Mouse (Mus musculus) limb, embryonic 12.5 days (tissue): ENCODE results near the gene Plod3. TPM values are rescaled to one million over a fixed set of nuclear protein-coding genes. Genes with fewer than 3 reads are reported as not detected.
A peak's percentile ranks its signal among the peaks of the same experiment; 100 is the strongest.

Source experiments
- ATAC-seq: fragments of 200-750 bp; cut with Nextera tagmentation; 2 replicates; pipeline ENCODE4 v1.8.0; 2017; ENCODE audit warnings: low read depth, moderate TSS enrichment; ENCODE audit not compliant: insufficient number of reproducible peaks, insufficient read depth, low FRiP score, low TSS enrichment
- H3K27ac ChIP-seq: fragments of 300-500 bp; sonication (generic); 2 replicates; pipeline ENCODE4 v1.5.1; 2016; ENCODE audit warnings: mild to moderate bottlenecking, moderate library complexity
- H3K27me3 ChIP-seq: fragments of 300-500 bp; sonication (generic); 2 replicates; pipeline ENCODE4 v1.6.1; 2016; ENCODE audit warnings: mild to moderate bottlenecking, moderate library complexity
- H3K36me3 ChIP-seq: fragments of 300-500 bp; sonication (generic); 2 replicates; pipeline ENCODE4 v1.6.1; 2016; ENCODE audit warnings: mild to moderate bottlenecking, moderate library complexity
- H3K4me1 ChIP-seq: fragments of 300-500 bp; sonication (generic); replicated peaks from 2 replicates; pipeline ENCODE4 v1.6.1; 2016
- H3K4me2 ChIP-seq: fragments of 300-500 bp; sonication (generic); 2 replicates; pipeline ENCODE4 v1.6.1; 2016; ENCODE audit warnings: mild to moderate bottlenecking, moderate library complexity
- H3K4me3 ChIP-seq: fragments of 300-500 bp; sonication (generic); replicated peaks from 2 replicates; pipeline ENCODE4 v1.5.1; 2016; ENCODE audit warnings: mild to moderate bottlenecking
- H3K9ac ChIP-seq: fragments of 300-500 bp; sonication (generic); replicated peaks from 2 replicates; pipeline ENCODE4 v1.6.1; 2016; ENCODE audit warnings: mild to moderate bottlenecking, moderate library complexity
- H3K9me3 ChIP-seq: fragments of 300-500 bp; sonication (generic); 2 replicates; pipeline ENCODE4 v1.6.1; 2016; ENCODE audit warnings: mild to moderate bottlenecking, moderate library complexity
- WGBS: fragments of 180-500 bp; shearing (Covaris S2); methylation state at CpG from one replicate; pipeline ENCODE4 v1.1.7; 2016; 5-methylcytosine and 5-hydroxymethylcytosine counted together
- polyA plus RNA-seq: library from polyadenylated mRNA; unstranded; fragments of >200 nt; fragmentation: Nextera tagmentation; extraction: Ambion mirVana; gene quantifications from 2 replicates; pipeline ENCODE4 v1.2.1, GENCODE M21; 2016

The Plod3 gene
- polyA plus RNA-seq, 1 experiment from 2014 or later: 39.5 TPM

DNA sequence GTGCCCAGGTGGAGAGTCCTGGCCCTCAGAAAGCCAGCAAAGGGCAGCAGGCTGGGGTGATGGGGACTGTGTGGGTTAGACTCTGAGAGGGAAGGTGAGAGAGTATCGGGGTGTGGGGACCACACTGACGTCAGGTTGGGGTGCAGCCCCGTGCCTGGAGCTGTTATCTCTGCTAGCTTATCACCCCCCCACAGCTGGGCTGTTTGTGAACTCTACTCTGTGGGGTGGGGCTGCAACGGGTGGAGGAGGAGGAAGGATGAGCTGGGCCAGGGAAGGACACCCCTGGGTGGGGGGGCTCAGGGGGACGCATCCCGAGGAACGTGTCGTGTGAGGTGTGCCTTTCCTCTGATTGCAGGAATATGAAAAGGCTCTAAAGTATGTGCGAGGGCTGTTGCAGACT lies 21.6 kb upstream of the Plod3 start:
- 91% methylated on average over 9 of the region's 9 CpGs for WGBS
- no peak for ATAC-seq
- H3K27ac ChIP-seq: no peak overlapping the region
- no peak overlapping the region for H3K4me3 ChIP-seq
- H3K4me2 ChIP-seq: no peak overlapping the region
- H3K36me3 ChIP-seq: peaks cover 47% of the 10 kb centered on the region
- H3K9ac ChIP-seq: no peak overlapping the region
- no peaks in the 10 kb centered on the region for H3K9me3 ChIP-seq
- H3K4me1 ChIP-seq: peaks cover 16% of the 10 kb centered on the region
- no peaks in the 10 kb centered on the region for H3K27me3 ChIP-seq

DNA sequence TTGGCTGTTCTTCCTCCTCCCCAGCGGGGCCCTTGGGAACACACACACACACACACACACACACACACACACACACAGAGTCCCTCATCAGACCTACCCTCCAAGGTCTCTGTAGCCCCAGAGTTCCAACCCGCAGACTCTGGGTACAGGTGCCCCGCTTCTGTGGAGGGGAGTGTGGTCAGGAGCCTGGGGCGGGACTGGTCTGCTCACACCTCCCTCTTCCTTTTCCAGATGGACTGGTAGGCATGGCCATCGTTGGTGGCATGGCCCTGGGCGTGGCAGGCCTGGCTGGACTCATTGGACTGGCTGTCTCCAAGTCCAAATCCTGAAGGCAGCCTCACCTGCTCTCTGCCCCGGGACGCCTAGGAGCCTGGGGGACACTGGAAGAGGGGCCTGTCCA lies 21.1 kb upstream of the Plod3 start:
- Histone ChIP-seq H3K27me3 (no peaks in the 10 kb centered on the region), H3K36me3 (peaks cover 47% of the 10 kb centered on the region), H3K4me2 (no peak overlapping the region), H3K9ac (no peak overlapping the region), H3K4me3 (no peak overlapping the region), H3K27ac (no peak overlapping the region), H3K9me3 (no peaks in the 10 kb centered on the region), H3K4me1 (peaks cover 16% of the 10 kb centered on the region)
- WGBS: 90% methylated on average over 7 of the region's 8 CpGs
- ATAC-seq: no peak

DNA sequence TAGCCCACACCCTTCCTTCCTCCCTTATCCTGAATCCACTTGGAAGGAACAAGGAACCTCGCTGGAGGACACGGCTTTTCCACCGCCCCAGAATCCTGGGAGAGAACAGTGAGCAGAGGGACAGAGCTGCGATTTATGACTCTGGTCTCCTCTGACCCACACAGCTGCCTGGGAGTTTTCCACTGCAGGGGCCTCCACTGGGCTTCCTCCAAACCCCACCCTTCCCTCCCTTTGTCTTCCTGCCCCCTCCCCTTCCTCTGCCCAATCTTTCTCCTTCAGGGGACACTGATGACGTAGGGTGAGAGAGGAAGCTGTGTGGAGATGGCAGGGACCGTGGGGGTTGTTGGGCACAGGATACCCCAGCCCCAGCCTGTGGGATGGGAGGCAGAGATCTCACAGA lies 20.5 kb upstream of the Plod3 start, which contains the start of gene Cldn15:
Gene Cldn15 (plus strand): TSS at position 286 of the 400 bp plus-strand sequence.
- Histone ChIP-seq H3K9me3 (no peaks in the 10 kb centered on the region), H3K4me1 (peaks cover 16% of the 10 kb centered on the region), H3K27me3 (no peaks in the 10 kb centered on the region), H3K4me3 (no peak within 1 kb of the TSS), H3K27ac (0 out of 2 replicates have a peak within 1 kb of the TSS, but pooled peaks have one; percentile 23), H3K9ac (no peak within 1 kb of the TSS), H3K36me3 (peaks cover 47% of the 10 kb centered on the region), H3K4me2 (no peak within 1 kb of the TSS)
- WGBS: 73% methylated on average over 6 of the region's 6 CpGs
- no peak for ATAC-seq

DNA sequence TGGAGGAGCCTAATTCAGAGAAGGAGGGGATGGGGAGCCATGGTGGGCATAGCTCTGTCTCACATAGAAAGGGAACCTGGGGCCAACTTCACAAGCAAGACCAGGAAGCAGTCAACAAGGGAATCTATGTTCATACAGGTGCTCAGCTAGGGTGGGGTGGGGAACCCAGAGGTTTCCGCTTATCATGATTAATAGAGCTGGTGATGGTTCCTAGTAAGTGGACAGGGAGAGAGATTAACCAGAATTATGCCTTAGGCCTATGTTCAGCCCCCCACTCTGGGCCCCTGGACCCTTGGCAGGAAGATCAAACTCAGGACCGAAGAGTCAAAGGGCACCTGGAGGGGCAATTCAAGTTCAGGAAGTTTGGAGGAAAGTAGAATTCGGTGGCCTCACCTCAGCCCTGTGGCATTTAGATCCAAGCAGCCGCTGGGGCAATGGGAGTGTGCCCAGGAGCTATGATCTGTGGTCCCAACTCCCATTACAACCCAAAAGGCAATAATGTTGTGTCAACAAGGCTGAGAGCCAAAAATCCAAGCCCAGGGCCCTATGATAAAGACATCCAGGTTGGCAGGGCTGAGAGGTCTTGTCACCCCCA lies 19.9 kb upstream of the Plod3 start:
- H3K4me1 ChIP-seq: peaks cover 12% of the 10 kb centered on the region
- WGBS: 89% methylated on average over 4 of the region's 4 CpGs
- no peak overlapping the region for H3K4me2 ChIP-seq
- peaks cover 47% of the 10 kb centered on the region for H3K36me3 ChIP-seq
- no peak for ATAC-seq
- no peak overlapping the region for H3K4me3 ChIP-seq
- H3K27ac ChIP-seq: 0 out of 2 replicates have a peak overlapping the region, but pooled peaks have one; percentile 23
- H3K9ac ChIP-seq: no peak overlapping the region
- no peaks in the 10 kb centered on the region for H3K9me3 ChIP-seq
- H3K27me3 ChIP-seq: no peaks in the 10 kb centered on the region

DNA sequence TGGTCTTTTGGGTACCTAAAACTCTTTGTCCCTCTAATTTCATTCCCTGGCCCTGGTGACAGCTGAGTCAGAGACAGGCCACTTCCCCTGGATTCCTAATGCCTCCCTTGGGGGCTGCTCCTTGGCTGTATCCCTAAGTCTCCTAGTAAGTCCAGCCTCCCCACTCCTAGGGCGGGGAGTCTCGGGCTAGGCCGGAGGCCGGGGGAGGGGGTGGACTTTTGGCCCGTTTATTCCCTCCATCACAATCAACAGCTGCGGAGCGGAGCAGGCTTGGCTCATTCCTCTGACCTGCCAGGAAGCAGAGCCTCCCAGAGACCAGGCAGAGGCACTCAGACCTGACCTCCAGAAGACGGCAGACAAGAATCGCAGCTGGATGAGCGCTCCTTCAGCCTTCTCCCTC lies 19.2 kb upstream of the Plod3 start:
- Histone ChIP-seq H3K36me3 (peaks cover 47% of the 10 kb centered on the region), H3K9ac (no peak overlapping the region), H3K27ac (no peak overlapping the region), H3K4me2 (no peak overlapping the region), H3K9me3 (no peaks in the 10 kb centered on the region), H3K4me1 (peaks cover 12% of the 10 kb centered on the region), H3K4me3 (no peak overlapping the region), H3K27me3 (no peaks in the 10 kb centered on the region)
- WGBS: 76% methylated on average over 10 of the region's 10 CpGs
- no peak for ATAC-seq

DNA sequence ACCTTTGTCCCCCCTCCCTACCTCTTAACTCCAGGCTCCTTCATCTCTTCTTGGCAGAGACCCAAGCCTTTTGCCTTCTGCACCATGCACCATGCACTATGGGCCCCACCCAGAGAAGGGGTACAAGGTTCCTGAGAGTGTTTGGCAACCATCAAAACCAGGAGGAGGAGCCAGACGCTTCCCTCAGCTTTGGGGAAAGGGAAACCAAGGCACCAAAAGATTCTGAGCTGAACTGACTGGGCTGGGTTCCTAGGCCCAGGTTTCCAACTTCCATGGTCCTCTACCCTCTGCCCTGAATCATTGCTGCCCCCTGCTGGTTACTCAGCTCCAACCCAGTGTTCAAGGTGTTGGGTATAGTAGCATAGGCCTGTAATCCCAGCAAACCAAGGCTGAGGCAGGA lies 16.1 kb upstream of the Plod3 start:
- Histone ChIP-seq H3K9me3 (no peaks in the 10 kb centered on the region), H3K27ac (no peak overlapping the region), H3K4me3 (no peak overlapping the region), H3K9ac (no peak overlapping the region), H3K36me3 (peaks cover 19% of the 10 kb centered on the region), H3K4me1 (peaks cover 5% of the 10 kb centered on the region; the same call in 1 of the 2 replicates), H3K4me2 (no peak overlapping the region), H3K27me3 (no peaks in the 10 kb centered on the region)
- no peak for ATAC-seq
- WGBS: 74% methylated on average over 1 of the region's 1 CpGs

DNA sequence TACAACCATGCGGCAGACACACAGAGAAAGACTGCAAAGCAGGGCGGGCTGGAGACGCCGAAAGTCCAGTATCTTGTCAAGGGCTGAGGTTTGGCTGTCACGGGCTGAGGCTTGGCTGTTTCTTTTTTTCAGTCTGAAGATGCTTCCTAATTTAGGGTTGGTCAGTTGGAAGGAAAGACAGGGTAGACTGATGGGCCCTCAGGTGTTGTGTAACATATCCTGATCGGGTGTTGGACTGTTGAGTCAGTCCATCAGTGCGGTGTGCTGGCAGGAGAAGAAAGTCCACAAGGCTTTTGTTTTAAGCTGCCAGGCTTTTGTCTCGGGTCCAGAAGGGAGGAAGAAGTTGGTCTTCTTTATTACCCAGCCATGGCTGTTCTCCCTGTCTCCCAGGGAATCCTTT lies 13.1 kb upstream of the Plod3 start:
- H3K4me1 ChIP-seq: no peaks in the 10 kb centered on the region
- no peak overlapping the region for H3K4me3 ChIP-seq
- WGBS: 83% methylated on average over 8 of the region's 8 CpGs
- no peak overlapping the region for H3K27ac ChIP-seq
- H3K9ac ChIP-seq: no peak overlapping the region
- H3K4me2 ChIP-seq: no peak overlapping the region
- no peaks in the 10 kb centered on the region for H3K9me3 ChIP-seq
- no peak for ATAC-seq
- no peaks in the 10 kb centered on the region; the same call in 1 of the 2 replicates for H3K36me3 ChIP-seq
- H3K27me3 ChIP-seq: no peaks in the 10 kb centered on the region

DNA sequence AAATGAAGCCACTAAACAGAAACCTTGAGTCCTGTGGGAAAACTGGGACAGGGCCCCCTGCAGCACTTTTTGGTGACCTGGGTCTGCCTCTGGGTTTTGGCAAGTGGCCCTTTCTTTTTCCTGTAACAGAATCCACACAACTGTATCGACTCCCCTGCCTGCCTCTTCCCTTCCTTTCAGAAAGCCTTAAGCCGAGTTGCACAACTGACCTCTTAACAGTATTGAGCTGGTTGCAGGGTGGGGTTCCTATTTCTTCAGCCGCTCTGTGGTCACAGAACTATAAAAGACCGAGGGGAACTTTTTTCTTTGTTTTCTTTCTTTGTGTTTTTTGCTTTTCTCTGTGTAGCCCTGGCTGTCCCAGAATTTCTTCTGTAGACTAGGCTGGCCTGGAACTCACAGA lies 9.1 kb upstream of the Plod3 start:
- Histone ChIP-seq H3K36me3 (peaks cover 22% of the 10 kb centered on the region), H3K4me3 (no peak overlapping the region), H3K27me3 (no peaks in the 10 kb centered on the region), H3K4me2 (no peak overlapping the region), H3K4me1 (no peaks in the 10 kb centered on the region), H3K9me3 (no peaks in the 10 kb centered on the region), H3K27ac (no peak overlapping the region), H3K9ac (no peak overlapping the region)
- WGBS: 84% methylated on average over 4 of the region's 4 CpGs
- ATAC-seq: no peak

DNA sequence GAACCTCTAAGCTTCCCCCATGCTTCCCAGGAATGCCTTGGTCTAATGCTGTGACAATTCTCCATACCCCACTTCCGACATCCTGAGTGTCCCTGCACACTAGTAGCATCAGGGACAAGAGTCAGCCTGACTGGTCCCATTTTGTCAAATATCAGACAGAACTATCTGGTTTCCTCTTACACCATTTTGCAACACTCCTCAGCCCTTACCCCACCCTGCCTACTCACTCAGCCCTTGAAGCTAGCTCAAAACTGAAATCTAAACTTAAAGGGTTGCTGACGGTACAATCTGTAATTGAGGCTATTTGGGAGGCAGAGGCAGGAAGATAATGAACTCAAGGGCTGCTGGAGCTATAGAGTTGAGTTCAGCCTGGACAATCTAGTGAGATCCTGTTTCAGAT lies 7.1 kb upstream of the Plod3 start:
- Histone ChIP-seq H3K9me3 (no peaks in the 10 kb centered on the region), H3K4me1 (no peaks in the 10 kb centered on the region), H3K27me3 (no peaks in the 10 kb centered on the region), H3K27ac (no peak overlapping the region), H3K36me3 (peaks cover 39% of the 10 kb centered on the region), H3K9ac (no peak overlapping the region), H3K4me3 (no peak overlapping the region), H3K4me2 (no peak overlapping the region)
- WGBS: 68% methylated on average over 2 of the region's 2 CpGs
- ATAC-seq: no peak

DNA sequence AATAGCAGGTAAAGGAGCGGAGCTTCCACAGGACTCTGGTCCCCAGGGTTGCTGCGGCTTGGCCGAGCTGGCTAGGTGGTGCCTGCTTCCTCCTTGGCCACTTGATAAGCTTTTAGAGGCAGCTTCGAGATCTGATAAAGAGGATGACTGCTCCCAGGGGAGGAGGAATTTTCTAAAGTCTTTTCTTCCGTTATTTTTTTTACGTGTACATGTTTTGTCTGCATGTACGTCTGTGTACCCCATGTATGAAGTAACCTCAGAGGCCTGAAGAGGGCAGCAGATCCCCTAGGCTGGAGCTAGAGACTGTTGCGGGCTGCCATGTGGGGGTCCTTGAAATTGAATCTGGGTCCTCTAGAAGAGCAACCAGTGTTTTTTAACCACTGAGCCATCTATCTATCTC lies 5.8 kb upstream of the Plod3 start:
- ATAC-seq: no peak

DNA sequence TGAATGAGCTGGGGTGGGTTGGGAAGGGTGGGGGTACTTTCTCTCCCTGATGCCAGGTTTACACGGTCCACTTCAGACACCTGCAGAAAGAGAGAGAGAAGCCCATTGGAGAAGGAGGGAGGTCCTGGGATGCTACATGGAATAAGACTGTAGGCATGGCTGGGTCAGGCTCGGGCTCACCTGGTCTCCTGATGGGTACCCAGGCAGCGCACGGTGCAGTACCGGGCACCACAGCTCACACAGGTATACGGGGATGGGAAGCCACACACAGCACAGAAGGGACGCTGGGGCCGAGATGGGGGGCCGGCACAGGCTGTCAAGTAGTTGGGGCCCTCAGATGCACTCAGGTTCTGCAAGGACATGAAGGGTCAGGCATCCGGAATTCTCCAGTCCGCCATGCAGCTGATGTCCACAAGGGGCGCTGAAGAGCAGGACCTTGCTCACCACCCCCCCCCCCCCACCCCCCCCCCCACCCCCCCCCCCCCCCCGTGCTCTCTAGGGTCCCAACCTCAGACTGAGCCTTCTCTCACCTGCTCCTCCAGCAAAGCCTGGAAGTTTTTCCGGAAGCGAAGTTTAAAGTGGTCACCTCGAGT lies 4.4 kb upstream of the Plod3 start:
- no peak overlapping the region for H3K9ac ChIP-seq
- WGBS: 59% methylated on average over 14 of the region's 16 CpGs
- H3K4me2 ChIP-seq: no peak overlapping the region
- no peak overlapping the region for H3K4me3 ChIP-seq
- H3K27ac ChIP-seq: no peak overlapping the region
- no peaks in the 10 kb centered on the region for H3K9me3 ChIP-seq
- H3K4me1 ChIP-seq: peaks cover 5% of the 10 kb centered on the region
- ATAC-seq: no peak
- no peaks in the 10 kb centered on the region for H3K27me3 ChIP-seq
- H3K36me3 ChIP-seq: peaks cover 41% of the 10 kb centered on the region

More for the DNA sequence above, 5.8 kb upstream of the Plod3 start:
- peaks cover 41% of the 10 kb centered on the region for H3K36me3 ChIP-seq
- H3K4me3 ChIP-seq: no peak overlapping the region
- H3K9ac ChIP-seq: no peak overlapping the region
- H3K27me3 ChIP-seq: no peaks in the 10 kb centered on the region
- no peak overlapping the region for H3K4me2 ChIP-seq
- H3K4me1 ChIP-seq: peaks cover 1% of the 10 kb centered on the region
- H3K27ac ChIP-seq: no peak overlapping the region
- H3K9me3 ChIP-seq: no peaks in the 10 kb centered on the region
- WGBS: 90% methylated on average over 8 of the region's 8 CpGs

DNA sequence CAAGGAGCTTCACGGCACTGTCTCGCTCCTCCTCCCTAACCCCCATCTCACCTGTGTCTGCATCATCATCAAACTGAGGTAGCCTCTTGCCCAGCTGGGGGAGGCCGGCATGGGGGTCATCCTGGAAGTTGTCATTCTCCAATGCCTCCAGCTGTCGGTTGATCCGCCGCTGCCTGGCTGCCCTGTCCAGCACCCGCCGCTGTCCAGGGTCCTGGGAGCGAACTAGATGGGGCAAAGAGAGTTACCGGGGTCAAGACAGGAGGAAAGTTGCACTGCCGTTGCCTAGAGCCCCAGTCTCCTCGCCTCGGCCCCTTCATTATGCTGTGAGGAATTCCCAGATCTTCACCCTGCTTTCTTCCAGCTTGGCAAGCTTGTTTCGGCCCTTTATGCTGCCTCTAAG lies 2.0 kb upstream of the Plod3 start:
- no peak overlapping the region for H3K9ac ChIP-seq
- peaks cover 54% of the 10 kb centered on the region for H3K36me3 ChIP-seq
- ATAC-seq: no peak
- no peak overlapping the region for H3K27ac ChIP-seq
- no peaks in the 10 kb centered on the region for H3K27me3 ChIP-seq
- no peaks in the 10 kb centered on the region for H3K9me3 ChIP-seq
- no peak overlapping the region for H3K4me2 ChIP-seq
- H3K4me3 ChIP-seq: no peak overlapping the region
- WGBS: 47% methylated on average over 14 of the region's 14 CpGs
- H3K4me1 ChIP-seq: peaks cover 15% of the 10 kb centered on the region
